Mouse (Mus musculus): ENCODE measurements at regions not wholly inside any gene's neighbourhood (a gene's known extent, or its start where the extent isn't known, plus 50 kb on each side); places are given as distances from the start of the nearest gene placed in this dataset.

GRCm38 (mm10) chr13:91296521-91297160, 72.9 kb upstream of the Atg10 start:
- no peak overlapping the region for H3K27ac ChIP-seq (ENCODE audit: insufficient read depth, low read depth, low read length, poor library complexity, severe bottlenecking)
- H3K9ac ChIP-seq (ENCODE audit: insufficient read depth, low read depth, low read length, poor library complexity, severe bottlenecking): no peak overlapping the region
- DNase-seq (ENCODE audit: low read depth, low spot score): no peak

GRCm38 (mm10) chr13:91301849-91302248, 78.1 kb upstream of the Atg10 start:
- H3K4me1 ChIP-seq (ENCODE audit: control insufficient read depth in 2 of 2, insufficient read depth in 2 of 2, low read length in 2 of 2, poor library complexity in 1 of 2): no peaks in the 10 kb centered on the region
- H3K9ac ChIP-seq (ENCODE audit: insufficient read depth, low read depth, low read length, poor library complexity, severe bottlenecking): no peak overlapping the region
- no peak overlapping the region for H3K27ac ChIP-seq (ENCODE audit: insufficient read depth, low read depth, low read length, poor library complexity, severe bottlenecking)
- in situ Hi-C loops (cut with MboI; ENCODE audit: low sequenced_read_pairs in 2 of 2, unreplicated experiment in 2 of 2): no loop called here
- DNase-seq (ENCODE audit: low read depth, low spot score): no peak
- TF ChIP-seq HCFC1 (IDR thresholded peaks at IDR 0.05; ENCODE audit: borderline replicate concordance, insufficient read depth, low read length): no peak
- no peak for TF ChIP-seq ZNF384 (IDR thresholded peaks at IDR 0.05; ENCODE audit: low read depth, low read length)
- no peak for TF ChIP-seq CHD2 (IDR thresholded peaks at IDR 0.05; ENCODE audit: low read depth, low read length)
- no peak for TF ChIP-seq MAFK (IDR thresholded peaks at IDR 0.05; ENCODE audit: insufficient read depth, low read depth, low read length)
- no peak for TF ChIP-seq ZC3H11A (IDR thresholded peaks at IDR 0.05; ENCODE audit: borderline replicate concordance, low read depth, low read length)
- no peaks in the 10 kb centered on the region for H3K36me3 ChIP-seq (ENCODE audit: control insufficient read depth, insufficient read depth, low read length, poor library complexity, severe bottlenecking)
- no peaks in the 10 kb centered on the region for H3K9me3 ChIP-seq (ENCODE audit: control insufficient read depth, insufficient read depth, low read depth, low read length)
- no peak overlapping the region for H3K4me3 ChIP-seq (ENCODE audit: insufficient read depth in 1 of 2, low read depth in 1 of 2, low read length in 2 of 2, poor library complexity in 1 of 2, severe bottlenecking in 1 of 2)

More at GRCm38 (mm10) chr13:91296521-91297160, 72.9 kb upstream of the Atg10 start:
- H3K4me3 ChIP-seq (ENCODE audit: insufficient read depth in 1 of 2, low read depth in 1 of 2, low read length in 2 of 2, poor library complexity in 1 of 2, severe bottlenecking in 1 of 2): no peak overlapping the region
- TF ChIP-seq CHD2 (IDR thresholded peaks at IDR 0.05; ENCODE audit: low read depth, low read length): no peak
- TF ChIP-seq ZNF384 (IDR thresholded peaks at IDR 0.05; ENCODE audit: low read depth, low read length): no peak
- no peak for TF ChIP-seq MAFK (IDR thresholded peaks at IDR 0.05; ENCODE audit: insufficient read depth, low read depth, low read length)
- TF ChIP-seq HCFC1 (IDR thresholded peaks at IDR 0.05; ENCODE audit: borderline replicate concordance, insufficient read depth, low read length): no peak
- no peak for TF ChIP-seq ZC3H11A (IDR thresholded peaks at IDR 0.05; ENCODE audit: borderline replicate concordance, low read depth, low read length)
- H3K9me3 ChIP-seq (ENCODE audit: control insufficient read depth, insufficient read depth, low read depth, low read length): no peaks in the 10 kb centered on the region
- H3K36me3 ChIP-seq (ENCODE audit: control insufficient read depth, insufficient read depth, low read length, poor library complexity, severe bottlenecking): no peaks in the 10 kb centered on the region
- in situ Hi-C loops (cut with MboI; ENCODE audit: low sequenced_read_pairs in 2 of 2, unreplicated experiment in 2 of 2): no loop called here
- H3K4me1 ChIP-seq (ENCODE audit: control insufficient read depth in 2 of 2, insufficient read depth in 2 of 2, low read length in 2 of 2, poor library complexity in 1 of 2): no peaks in the 10 kb centered on the region

DNA sequence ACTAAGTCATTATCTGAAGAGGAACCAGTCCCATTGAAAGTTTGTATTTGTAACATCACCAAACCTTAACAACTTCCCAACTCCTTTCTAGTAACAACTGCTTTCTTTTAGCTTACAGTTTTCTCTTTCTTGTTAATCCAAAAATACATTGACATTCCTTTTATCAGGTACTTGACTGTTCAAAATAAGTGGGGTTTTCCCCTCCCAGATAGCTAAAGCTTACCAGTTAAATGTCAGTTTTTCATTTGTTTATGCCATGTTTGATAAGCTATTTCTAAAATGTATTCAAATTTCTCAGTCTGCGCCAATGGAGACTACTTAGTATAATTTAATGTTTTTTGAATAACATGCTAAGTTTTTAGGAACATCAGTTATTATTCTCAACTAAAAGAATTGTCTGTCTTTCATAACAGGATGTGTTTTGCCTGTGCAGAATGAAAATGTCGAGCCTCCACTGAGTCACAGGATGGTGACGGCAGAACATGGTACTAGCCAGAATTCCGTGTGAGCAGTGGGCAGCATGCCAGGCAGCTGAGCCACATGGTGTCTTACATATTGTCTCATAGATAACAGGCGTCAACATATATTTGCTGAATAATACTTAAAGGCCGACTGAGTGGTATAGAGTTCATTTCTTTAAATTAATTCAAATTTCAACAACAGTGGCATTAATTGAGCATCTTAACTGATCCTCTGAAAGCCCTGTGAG, 82.1 kb upstream of the Atg10 start:
- no peak for TF ChIP-seq HCFC1 (IDR thresholded peaks at IDR 0.05; ENCODE audit: borderline replicate concordance, insufficient read depth, low read length)
- TF ChIP-seq ZC3H11A (IDR thresholded peaks at IDR 0.05; ENCODE audit: borderline replicate concordance, low read depth, low read length): no peak
- no peak for TF ChIP-seq MAFK (IDR thresholded peaks at IDR 0.05; ENCODE audit: insufficient read depth, low read depth, low read length)
- TF ChIP-seq CHD2 (IDR thresholded peaks at IDR 0.05; ENCODE audit: low read depth, low read length): no peak
- no peak for TF ChIP-seq ZNF384 (IDR thresholded peaks at IDR 0.05; ENCODE audit: low read depth, low read length)
- H3K9me3 ChIP-seq (ENCODE audit: control insufficient read depth, insufficient read depth, low read depth, low read length): no peaks in the 10 kb centered on the region
- no peaks in the 10 kb centered on the region for H3K36me3 ChIP-seq (ENCODE audit: control insufficient read depth, insufficient read depth, low read length, poor library complexity, severe bottlenecking)
- no peak for DNase-seq (ENCODE audit: low read depth, low spot score)
- no peak overlapping the region for H3K27ac ChIP-seq (ENCODE audit: insufficient read depth, low read depth, low read length, poor library complexity, severe bottlenecking)
- no peaks in the 10 kb centered on the region for H3K4me1 ChIP-seq (ENCODE audit: control insufficient read depth in 2 of 2, insufficient read depth in 2 of 2, low read length in 2 of 2, poor library complexity in 1 of 2)
- in situ Hi-C loops (cut with MboI; ENCODE audit: low sequenced_read_pairs in 2 of 2, unreplicated experiment in 2 of 2): no loop called here
- H3K4me3 ChIP-seq (ENCODE audit: insufficient read depth in 1 of 2, low read depth in 1 of 2, low read length in 2 of 2, poor library complexity in 1 of 2, severe bottlenecking in 1 of 2): no peak overlapping the region
- H3K9ac ChIP-seq (ENCODE audit: insufficient read depth, low read depth, low read length, poor library complexity, severe bottlenecking): no peak overlapping the region

GRCm38 (mm10) chr13:91306545-91306944, 82.8 kb upstream of the Atg10 start:
- no peak overlapping the region for H3K9ac ChIP-seq (ENCODE audit: insufficient read depth, low read depth, low read length, poor library complexity, severe bottlenecking)
- no peak overlapping the region for H3K27ac ChIP-seq (ENCODE audit: insufficient read depth, low read depth, low read length, poor library complexity, severe bottlenecking)
- in situ Hi-C loops (cut with MboI; ENCODE audit: low sequenced_read_pairs in 2 of 2, unreplicated experiment in 2 of 2): no loop called here

More at GRCm38 (mm10) chr13:91306545-91306944, 82.8 kb upstream of the Atg10 start:
- Histone ChIP-seq H3K4me1 (ENCODE audit: control insufficient read depth in 2 of 2, insufficient read depth in 2 of 2, low read length in 2 of 2, poor library complexity in 1 of 2) (no peaks in the 10 kb centered on the region), H3K36me3 (ENCODE audit: control insufficient read depth, insufficient read depth, low read length, poor library complexity, severe bottlenecking) (no peaks in the 10 kb centered on the region), H3K9me3 (ENCODE audit: control insufficient read depth, insufficient read depth, low read depth, low read length) (no peaks in the 10 kb centered on the region), H3K4me3 (ENCODE audit: insufficient read depth in 1 of 2, low read depth in 1 of 2, low read length in 2 of 2, poor library complexity in 1 of 2, severe bottlenecking in 1 of 2) (no peak overlapping the region)
- DNase-seq (ENCODE audit: low read depth, low spot score): no peak
- TF ChIP-seq HCFC1 (IDR thresholded peaks at IDR 0.05; ENCODE audit: borderline replicate concordance, insufficient read depth, low read length): no peak
- TF ChIP-seq ZC3H11A (IDR thresholded peaks at IDR 0.05; ENCODE audit: borderline replicate concordance, low read depth, low read length): no peak
- no peak for TF ChIP-seq MAFK (IDR thresholded peaks at IDR 0.05; ENCODE audit: insufficient read depth, low read depth, low read length)
- no peak for TF ChIP-seq CHD2 (IDR thresholded peaks at IDR 0.05; ENCODE audit: low read depth, low read length)
- TF ChIP-seq ZNF384 (IDR thresholded peaks at IDR 0.05; ENCODE audit: low read depth, low read length): no peak
